Mouse (Mus musculus) activated CD4-positive, CD25-positive, alpha-beta regulatory T cell, adult 4 months (primary cell): ENCODE data around the gene Ggt5. TPM values are rescaled to one million over a fixed set of nuclear protein-coding genes. Genes with fewer than 3 reads are reported as not detected.
A peak's percentile ranks its signal among the peaks of the same experiment; 100 is the strongest.

Source experiments
- ATAC-seq: one replicate; pipeline ENCODE4 v1.8.0; 2017
- polyA plus RNA-seq, 2 experiments: library from polyadenylated mRNA; unstranded; fragments of 100-300 nt; shearing (Covaris generic); gene quantifications; one replicate each; pipeline ENCODE4 v1.2.1; 2017

The Ggt5 gene
- polyA plus RNA-seq, 2 experiments from 2014 or later = 0.15 to 0.64 TPM

- ATAC-seq = no peak
Observed at GRCm38 (mm10) chr10:75568851-75569250, 20.3 kb upstream of the Ggt5 start.

- no peak for ATAC-seq
Observed at GRCm38 (mm10) chr10:75570981-75571657, 18.0 kb upstream of the Ggt5 start.

- ATAC-seq = no peak
Observed at GRCm38 (mm10) chr10:75571937-75572336, 17.2 kb upstream of the Ggt5 start.

GRCm38 (mm10) chr10:75573181-75573580, 16.0 kb upstream of the Ggt5 start:
- ATAC-seq = no peak

- no peak for ATAC-seq
Observed at GRCm38 (mm10) chr10:75573965-75574364, 15.2 kb upstream of the Ggt5 start.

GRCm38 (mm10) chr10:75579129-75579528, 10.0 kb upstream of the Ggt5 start:
- no peak for ATAC-seq

GRCm38 (mm10) chr10:75585876-75586552, 3.1 kb upstream of the Ggt5 start:
- ATAC-seq = peak; percentile 79

- no peak for ATAC-seq
Observed at GRCm38 (mm10) chr10:75586553-75586879, 2.6 kb upstream of the Ggt5 start.

- ATAC-seq = no peak
Observed at GRCm38 (mm10) chr10:75587781-75588180, 1.4 kb upstream of the Ggt5 start.

- no peak for ATAC-seq
Observed at GRCm38 (mm10) chr10:75588336-75588735, 804 bp upstream of the Ggt5 start.

GRCm38 (mm10) chr10:75589651-75590050, 511 bp downstream of the Ggt5 start:
- no peak for ATAC-seq

- peak; percentile 99 for ATAC-seq
Observed at GRCm38 (mm10) chr10:75591211-75591894, 2.2 kb downstream of the Ggt5 start.

- ATAC-seq = no peak
Observed at GRCm38 (mm10) chr10:75592585-75592984, 3.4 kb downstream of the Ggt5 start.

- no peak for ATAC-seq
Observed at GRCm38 (mm10) chr10:75595981-75596380, 6.8 kb downstream of the Ggt5 start.

GRCm38 (mm10) chr10:75600189-75600730, 11.1 kb downstream of the Ggt5 start:
- no peak for ATAC-seq

- peak; percentile 28 for ATAC-seq
Observed at GRCm38 (mm10) chr10:75605162-75605846, 16.2 kb downstream of the Ggt5 start.

- ATAC-seq = no peak
Observed at GRCm38 (mm10) chr10:75607253-75607652, 18.1 kb downstream of the Ggt5 start.

- no peak for ATAC-seq
Observed at GRCm38 (mm10) chr10:75608975-75609374, 19.8 kb downstream of the Ggt5 start.

- no peak for ATAC-seq
Observed at GRCm38 (mm10) chr10:75610486-75610885, 21.3 kb downstream of the Ggt5 start.

GRCm38 (mm10) chr10:75616044-75616443, 26.9 kb downstream of the Ggt5 start:
- ATAC-seq = no peak

- ATAC-seq = no peak
Observed at GRCm38 (mm10) chr10:75620818-75621217, 31.7 kb downstream of the Ggt5 start.

- no peak for ATAC-seq
Observed at GRCm38 (mm10) chr10:75625920-75626319, 36.8 kb downstream of the Ggt5 start.

GRCm38 (mm10) chr10:75626991-75627390, 37.9 kb downstream of the Ggt5 start:
- ATAC-seq = no peak
